ENCODE assay signal across 28 mouse cellular contexts in the genomic region with DNA sequence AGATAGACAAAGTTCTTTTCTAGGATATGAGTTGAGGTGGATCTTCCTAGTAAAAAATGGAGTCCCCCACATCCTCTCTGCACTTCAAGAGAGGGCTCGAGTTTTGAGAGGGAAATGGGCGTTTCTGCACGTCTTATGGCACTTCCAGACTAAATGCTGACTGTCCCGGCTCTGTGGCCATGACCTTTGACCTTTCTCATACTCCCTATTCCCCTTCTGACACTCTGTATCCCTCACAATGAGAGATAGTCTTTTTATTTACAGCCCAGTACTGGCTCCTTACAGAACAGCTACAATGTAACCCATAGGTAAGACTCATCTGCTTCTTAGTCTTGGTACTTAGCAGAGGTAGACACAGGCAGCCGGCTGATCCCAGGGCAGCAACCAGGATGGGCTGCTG. TPM values are rescaled to one million over a fixed set of nuclear protein-coding genes. Genes with fewer than 3 reads are reported as not detected.
"Had no signal": no experiment of that assay in that cellular context is flagged by ENCODE, and none has a peak within 500 bp of the region (broad histone marks: within the 10 kb centered on the region; RNA-seq: fewer than 3 reads in every experiment).

No protein-coding gene starts in this region.

- H3K4me2 ChIP-seq: limb, embryonic 12.5 days; limb, embryonic 15.5 days; liver, embryonic 11.5 days; lung, embryonic 14.5 days had no signal

- H3K4me3 ChIP-seq: limb, embryonic 12.5 days; limb, embryonic 15.5 days had no signal

- ATAC-seq: liver, postnatal 0 days; lung, postnatal 0 days had no signal

- H3K27ac ChIP-seq: limb, embryonic 12.5 days; liver, embryonic 14.5 days; macrophage had no signal

- H3K27me3 ChIP-seq: limb, embryonic 12.5 days; limb, embryonic 15.5 days had no signal

- H3K36me3 ChIP-seq: limb, embryonic 12.5 days; limb, embryonic 15.5 days had no signal

- DNase-seq: kidney, adult 9 months; kidney, postnatal 14 days; kidney, postnatal 4 days; left cerebral cortex, postnatal 4 days; liver, postnatal 0 days; lung, embryonic 14.5 days; midbrain, embryonic 14.5 days; thymus, postnatal 25 days had no signal

- H3K9ac ChIP-seq: limb, embryonic 12.5 days; limb, embryonic 15.5 days; liver, embryonic 14.5 days; liver, postnatal 0 days; lung, embryonic 14.5 days had no signal

- H3K9me3 ChIP-seq: limb, embryonic 12.5 days; limb, embryonic 15.5 days had no signal

RNA-seq across cellular contexts. Expression of a gene that starts 11.7 kb away (rescaled TPM):
- total RNA-seq: megakaryocyte, adult 5-6 weeks; midbrain, postnatal 0 days had no signal
- polyA plus RNA-seq: liver, embryonic 11.5 days; macrophage; midbrain, embryonic 14.5 days; neural tube, embryonic 11.5 days; neural tube, embryonic 14.5 days had no signal

RNA-seq across cellular contexts. Expression of a gene that starts 14.5 kb away (rescaled TPM):
- total RNA-seq: megakaryocyte, adult 5-6 weeks had no signal
- polyA plus RNA-seq: macrophage; neural tube, embryonic 11.5 days had no signal

RNA-seq across cellular contexts. Expression of a gene that starts 29.3 kb away (rescaled TPM):
- total RNA-seq: layer of hippocampus, adult 18-20 months; layer of hippocampus, postnatal 14 days; left cerebral cortex, postnatal 14 days; left cerebral cortex, postnatal 4 days; megakaryocyte, adult 5-6 weeks; midbrain, postnatal 0 days had no signal
- polyA plus RNA-seq: kidney, embryonic 16.5 days; limb, embryonic 12.5 days; limb, embryonic 15.5 days; liver, embryonic 11.5 days; liver, embryonic 14.5 days; liver, postnatal 0 days; lung, embryonic 14.5 days; lung, postnatal 0 days; macrophage; midbrain, embryonic 14.5 days; midbrain, postnatal 0 days; neural tube, embryonic 11.5 days; neural tube, embryonic 14.5 days; small intestine, adult 2 months; spleen, adult 2 months; stomach, embryonic 16.5 days; testis, adult 2 months; thymus, postnatal 0 days had no signal

RNA-seq across cellular contexts. Expression of a gene that starts 31.5 kb away (rescaled TPM):
- total RNA-seq: layer of hippocampus, adult 18-20 months; layer of hippocampus, postnatal 14 days; left cerebral cortex, adult 8-10 months; left cerebral cortex, postnatal 14 days; left cerebral cortex, postnatal 4 days; megakaryocyte, adult 5-6 weeks; midbrain, postnatal 0 days had no signal
- polyA plus RNA-seq: kidney, embryonic 16.5 days; limb, embryonic 12.5 days; limb, embryonic 15.5 days; liver, embryonic 11.5 days; liver, embryonic 14.5 days; liver, postnatal 0 days; lung, embryonic 14.5 days; macrophage; midbrain, embryonic 14.5 days; midbrain, postnatal 0 days; neural tube, embryonic 11.5 days; neural tube, embryonic 14.5 days; small intestine, adult 2 months; spleen, adult 2 months; stomach, embryonic 16.5 days; testis, adult 2 months; thymus, postnatal 0 days had no signal

RNA-seq across cellular contexts. Expression of a gene that starts 40.9 kb away (rescaled TPM):
- total RNA-seq: layer of hippocampus, adult 18-20 months; layer of hippocampus, postnatal 14 days; left cerebral cortex, adult 8-10 months; left cerebral cortex, postnatal 14 days; left cerebral cortex, postnatal 4 days; megakaryocyte, adult 5-6 weeks; midbrain, postnatal 0 days had no signal
- polyA plus RNA-seq: kidney, embryonic 16.5 days; limb, embryonic 15.5 days; liver, embryonic 11.5 days; liver, embryonic 14.5 days; liver, postnatal 0 days; lung, embryonic 14.5 days; lung, postnatal 0 days; macrophage; midbrain, embryonic 14.5 days; midbrain, postnatal 0 days; neural tube, embryonic 11.5 days; neural tube, embryonic 14.5 days; small intestine, adult 2 months; spleen, adult 2 months; stomach, embryonic 16.5 days; testis, adult 2 months; thymus, postnatal 0 days had no signal
